Mouse (Mus musculus) heart, adult 18-20 months (tissue): ENCODE results near the gene Gtpbp2. TPM values are rescaled to one million over a fixed set of nuclear protein-coding genes. Genes with fewer than 3 reads are reported as not detected.

Experiments used
- DNase-seq, 2 experiments: peaks; one replicate each; pipeline ENCODE4 v3.0.0; 2021 to 2022; ENCODE audit warnings: mixed read lengths in 1 of 2
- total RNA-seq, 2 experiments: library from RNA; stranded (reverse); gene quantifications; 2 replicates each; pipeline ENCODE4 v1.2.3; 2021

The Gtpbp2 gene
- total RNA-seq, 2 experiments from 2014 or later = 49.5 to 51.2 TPM

DNA sequence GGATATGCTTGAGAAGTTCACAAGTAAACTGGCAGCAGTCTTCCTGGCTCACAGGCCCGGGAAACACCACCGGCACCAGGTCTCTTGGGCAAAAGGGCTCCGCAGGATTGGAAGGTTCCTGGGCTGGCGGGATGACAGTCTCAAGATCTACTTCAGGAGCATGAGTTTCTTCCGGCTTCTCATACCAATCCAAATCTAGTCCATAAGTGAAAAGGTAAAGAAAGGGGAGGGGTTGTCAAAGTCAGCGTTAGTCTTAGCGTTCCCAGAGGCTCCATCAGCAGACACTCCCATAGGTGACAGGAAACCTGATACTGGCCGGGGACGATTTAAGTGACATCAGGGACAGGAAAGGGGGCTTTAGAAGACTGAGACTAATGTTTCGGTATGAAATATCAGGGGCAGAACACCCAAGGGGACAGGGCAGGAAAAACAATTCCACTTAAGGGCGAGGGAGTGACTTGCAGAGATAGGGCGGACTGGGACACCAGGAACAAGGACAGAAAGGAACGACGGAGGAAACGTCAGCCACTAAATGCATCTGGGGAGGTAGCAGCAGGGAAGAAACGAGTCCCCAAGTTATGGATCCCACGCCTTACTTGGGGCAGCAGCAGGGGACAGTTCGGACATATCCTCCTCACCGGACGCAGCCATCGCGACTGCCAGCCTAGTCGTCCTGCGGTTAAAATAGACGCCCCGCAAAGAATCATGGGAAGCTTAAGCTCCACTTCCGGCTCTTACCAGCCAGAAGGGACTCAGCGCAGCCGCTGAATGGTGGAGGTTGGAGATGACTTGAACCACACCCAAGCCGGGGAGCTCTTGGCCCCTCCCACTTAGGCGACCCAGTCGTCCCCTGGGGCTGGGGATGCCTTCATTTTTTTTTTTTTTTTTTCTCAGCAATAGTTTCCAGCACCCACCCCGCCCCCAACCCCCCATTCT is 7.7 kb upstream of the Gtpbp2 start, which contains the start of gene Mad2l1bp:
Gene Mad2l1bp, minus strand, starts transcription at position 707 of the 936 bp plus-strand sequence.
- DNase-seq = peak; percentile 93 to 96

DNA sequence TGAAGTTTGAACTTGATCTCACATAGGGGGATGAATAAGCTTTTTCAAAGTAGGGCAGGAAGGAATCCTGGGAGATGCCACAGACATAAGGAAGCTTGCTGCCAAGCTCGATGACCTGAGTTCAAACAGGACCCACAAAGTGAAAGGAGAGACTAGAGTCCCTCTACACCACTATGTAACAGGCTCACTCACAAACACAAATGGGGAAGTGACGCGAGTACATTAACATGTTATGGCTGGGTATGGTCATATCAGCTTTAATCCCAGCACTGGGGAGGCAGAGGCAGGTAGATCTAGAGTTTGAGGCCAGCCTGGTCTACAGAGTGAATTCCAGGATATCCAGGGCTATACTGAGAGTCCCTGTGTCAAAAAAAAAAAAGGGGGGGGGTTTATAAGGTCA is 6.5 kb upstream of the Gtpbp2 start:
- no peak for DNase-seq

DNA sequence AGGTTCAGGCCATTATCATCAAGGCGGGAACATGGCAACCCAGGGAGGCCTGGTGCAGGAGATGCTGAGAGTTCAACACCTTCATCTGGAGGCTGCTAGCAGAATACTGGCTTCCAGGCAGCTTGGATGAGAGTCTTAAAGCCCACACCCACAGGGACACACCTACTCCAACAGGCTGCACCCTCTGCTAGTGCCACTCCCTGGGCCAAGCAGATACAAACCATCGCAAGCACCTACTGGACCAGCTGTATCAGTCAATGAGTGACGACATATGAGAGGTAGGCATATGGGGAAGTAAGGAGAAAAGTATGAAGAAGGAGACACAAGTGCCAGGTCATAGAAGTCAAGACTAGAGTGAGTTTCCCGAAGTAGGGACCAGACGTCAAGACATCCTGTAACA is 4.2 kb upstream of the Gtpbp2 start:
- no peak for DNase-seq

DNA sequence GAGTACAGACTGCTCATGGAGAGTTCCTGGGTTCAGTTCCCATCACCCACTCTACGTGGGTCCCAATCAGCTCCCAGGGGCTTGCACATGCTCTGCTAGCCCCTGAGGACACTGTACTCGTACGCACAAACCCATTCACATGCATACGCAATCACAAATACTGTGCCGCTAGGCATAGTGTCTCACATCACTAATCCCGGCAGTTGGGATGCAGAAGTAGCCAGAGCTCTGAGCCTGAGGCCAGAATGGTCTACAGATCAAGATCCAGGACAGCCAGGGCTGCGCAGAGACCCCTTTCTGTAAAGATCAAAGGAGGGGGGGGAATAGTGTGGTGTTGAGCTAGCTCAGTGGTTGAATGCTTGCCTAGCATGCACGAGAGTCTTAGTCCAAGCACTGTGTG is 3.7 kb upstream of the Gtpbp2 start:
- no peak for DNase-seq

DNA sequence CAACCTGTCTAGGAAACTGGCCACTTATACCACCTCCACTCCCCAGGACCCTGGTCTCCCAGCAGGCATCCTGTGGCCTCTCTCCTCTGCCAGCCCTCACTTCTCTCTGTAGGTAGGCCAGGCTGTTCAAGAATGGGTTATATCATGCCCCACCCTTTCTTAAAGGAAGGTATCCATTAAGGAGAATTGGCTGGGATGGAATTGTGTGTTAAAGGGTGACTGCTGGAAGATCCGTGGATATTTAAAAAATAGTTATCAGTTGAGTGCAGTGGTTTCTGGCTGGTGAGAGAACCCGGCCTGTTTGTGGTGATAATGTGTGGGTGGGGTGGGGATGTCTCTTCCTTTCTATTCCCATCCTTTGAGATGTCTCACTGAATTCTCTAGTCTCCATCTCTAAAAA is 1.6 kb upstream of the Gtpbp2 start:
- no peak for DNase-seq

DNA sequence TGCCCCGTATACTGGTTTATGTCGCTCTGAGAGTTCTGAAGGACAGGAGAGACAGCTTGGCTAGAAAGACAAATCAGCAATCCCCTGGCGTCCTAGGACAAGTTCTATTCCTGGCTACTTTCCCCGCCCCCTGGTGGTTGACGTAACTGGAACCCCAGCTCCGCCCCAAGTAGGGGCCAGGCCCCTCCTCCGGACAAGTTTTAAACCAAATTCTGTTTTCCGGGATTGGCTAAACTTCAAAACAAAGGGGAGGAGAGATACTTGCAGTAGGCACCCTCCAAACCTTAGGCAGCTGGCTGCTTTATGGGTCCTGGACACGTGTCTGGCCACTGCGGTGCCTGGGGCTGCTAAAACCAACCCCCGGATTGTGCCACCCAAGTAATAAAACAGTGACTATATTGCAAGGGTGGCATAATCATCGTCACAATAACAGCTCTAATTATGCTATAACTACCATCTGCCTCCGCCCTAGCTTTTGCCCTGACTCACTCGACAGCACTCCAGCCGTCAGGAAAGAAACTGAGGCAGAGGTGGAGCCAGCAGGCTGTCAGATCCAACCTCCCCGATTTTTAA is 656 bp upstream of the Gtpbp2 start:
- DNase-seq = peak; percentile 97 to 98

DNA sequence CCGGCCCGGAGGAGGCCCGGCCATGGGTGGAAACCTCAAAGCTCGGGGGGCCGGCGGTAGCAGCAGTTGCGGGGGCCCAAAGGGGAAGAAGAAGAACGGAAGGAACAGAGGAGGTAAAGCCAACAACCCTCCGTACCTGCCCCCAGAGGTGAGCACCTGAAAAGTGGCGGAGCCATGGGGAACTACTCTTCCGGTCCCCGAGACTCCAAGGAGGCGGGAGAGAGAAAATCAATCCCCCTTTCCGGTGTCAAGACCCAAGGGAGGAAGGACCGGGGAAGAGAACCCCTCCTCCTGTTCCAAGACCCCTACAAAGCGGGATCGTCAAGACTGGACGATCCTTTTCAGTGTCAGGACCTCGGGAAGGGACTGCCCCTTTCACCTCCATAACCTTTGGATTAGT is 347 bp downstream of the Gtpbp2 start:
- peak in 1 of 2 experiments; percentile 64 for DNase-seq

DNA sequence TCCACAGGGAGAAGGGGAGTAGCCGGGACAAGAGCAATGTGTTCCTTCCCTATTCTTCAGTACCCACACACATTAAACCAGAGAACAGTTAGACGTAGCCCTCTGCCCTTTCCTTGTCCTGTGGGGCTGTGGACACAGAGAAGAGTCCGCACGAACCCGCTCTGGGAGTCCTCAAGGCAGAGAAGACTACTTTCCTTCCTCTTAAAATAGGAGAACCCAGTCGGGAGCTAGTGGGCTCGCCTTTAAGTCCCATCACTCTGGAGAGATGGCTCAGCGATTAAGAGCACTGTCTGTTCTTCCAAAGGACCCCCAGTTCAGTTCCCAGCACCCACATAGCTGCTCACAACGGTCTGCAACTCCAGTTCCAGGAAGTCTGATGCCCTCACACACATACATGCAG is 878 bp downstream of the Gtpbp2 start:
- no peak for DNase-seq

DNA sequence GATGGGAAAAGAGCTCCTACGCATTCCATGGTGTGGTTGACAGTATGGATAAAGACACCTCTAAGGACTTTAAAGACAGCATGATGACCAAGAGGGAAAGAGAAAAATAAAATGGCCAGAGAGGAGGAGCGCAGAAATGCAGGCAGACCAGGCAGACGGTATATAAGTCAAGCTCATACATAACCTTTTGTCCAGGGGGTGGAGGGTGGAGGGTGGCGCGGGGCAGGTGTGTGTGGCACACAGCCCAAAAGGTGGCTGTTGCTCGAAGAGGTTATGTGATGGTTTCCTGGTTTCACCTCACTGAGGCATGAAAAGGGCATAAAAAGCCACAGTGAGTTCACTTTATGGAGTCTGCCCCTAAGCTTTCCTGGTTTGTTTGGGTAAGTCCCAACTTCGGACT is 1.7 kb downstream of the Gtpbp2 start:
- no peak for DNase-seq

DNA sequence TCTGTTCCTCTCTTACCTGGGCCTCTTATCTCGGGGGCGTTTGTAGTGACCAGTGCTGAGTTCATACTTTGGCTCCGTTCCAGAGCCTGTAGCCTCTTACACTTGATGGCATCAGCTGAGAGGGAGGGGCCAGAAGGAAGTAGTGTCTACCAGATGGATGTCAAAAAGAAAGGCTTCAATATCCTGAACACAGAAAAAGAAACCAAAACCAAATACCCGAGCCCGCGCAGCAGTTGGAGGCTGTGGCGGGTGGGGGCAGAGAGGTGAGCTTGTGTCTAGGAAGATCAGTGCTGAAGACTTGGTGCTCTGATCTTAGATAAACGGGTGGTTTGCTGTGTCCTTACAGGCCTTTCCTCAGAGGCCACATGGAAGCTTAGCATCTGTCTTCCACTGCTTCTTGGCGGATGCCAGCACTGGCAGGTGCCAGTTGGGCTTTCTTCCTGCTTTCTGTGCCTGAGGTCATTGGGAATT is 2.2 kb downstream of the Gtpbp2 start:
- DNase-seq = peak; percentile 42 to 68

DNA sequence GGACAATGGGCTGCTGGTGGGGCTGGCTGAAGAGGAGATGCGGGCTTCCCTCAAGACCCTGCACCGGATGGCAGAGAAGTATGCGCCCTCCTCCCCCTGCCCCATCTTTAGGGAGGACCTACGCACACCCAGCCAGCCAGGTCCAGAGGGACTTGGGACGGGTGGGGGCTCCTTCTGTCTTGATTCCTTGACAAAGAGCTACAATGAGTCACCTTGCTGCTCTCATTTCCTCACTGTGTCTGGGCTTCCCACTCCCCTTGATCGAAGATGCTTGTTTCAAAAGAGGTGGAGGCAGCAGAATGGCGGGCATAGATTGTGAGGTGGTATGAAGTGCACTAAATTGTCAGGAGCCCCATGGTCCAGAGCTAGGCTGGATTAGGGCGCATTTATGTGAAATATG is 3.5 kb downstream of the Gtpbp2 start:
- no peak for DNase-seq

DNA sequence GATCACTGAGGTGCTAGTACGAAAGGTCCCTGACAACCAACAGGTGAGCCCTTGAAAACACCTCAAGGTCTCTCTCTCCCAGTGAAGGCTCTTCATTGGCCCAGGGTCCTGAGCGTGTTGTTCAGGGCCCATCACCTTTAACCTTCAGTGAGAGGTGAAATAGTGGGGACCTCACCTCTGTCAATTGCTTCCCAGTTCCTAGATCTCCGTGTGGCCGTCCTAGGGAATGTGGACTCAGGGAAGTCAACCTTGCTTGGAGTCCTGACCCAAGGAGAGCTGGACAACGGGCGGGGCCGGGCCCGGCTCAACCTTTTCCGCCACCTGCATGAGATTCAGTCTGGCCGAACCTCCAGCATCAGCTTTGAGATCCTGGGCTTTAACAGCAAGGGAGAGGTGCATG is 4.0 kb downstream of the Gtpbp2 start:
- no peak for DNase-seq

DNA sequence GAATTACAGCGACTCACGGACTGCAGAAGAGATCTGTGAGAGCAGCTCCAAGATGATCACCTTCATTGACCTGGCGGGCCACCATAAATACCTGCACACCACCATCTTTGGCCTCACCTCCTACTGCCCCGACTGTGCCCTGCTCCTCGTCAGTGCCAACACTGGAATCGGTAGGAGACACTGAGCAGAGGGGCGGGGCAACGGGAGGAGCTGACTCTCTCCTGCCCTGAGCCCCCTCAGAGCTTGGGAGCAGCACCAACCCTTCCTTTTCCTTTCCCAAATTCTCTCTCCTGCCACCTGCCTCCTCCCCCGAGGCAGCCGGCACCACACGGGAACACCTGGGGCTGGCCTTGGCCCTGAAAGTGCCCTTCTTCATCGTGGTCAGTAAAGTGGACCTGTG is 4.6 kb downstream of the Gtpbp2 start:
- no peak for DNase-seq

DNA sequence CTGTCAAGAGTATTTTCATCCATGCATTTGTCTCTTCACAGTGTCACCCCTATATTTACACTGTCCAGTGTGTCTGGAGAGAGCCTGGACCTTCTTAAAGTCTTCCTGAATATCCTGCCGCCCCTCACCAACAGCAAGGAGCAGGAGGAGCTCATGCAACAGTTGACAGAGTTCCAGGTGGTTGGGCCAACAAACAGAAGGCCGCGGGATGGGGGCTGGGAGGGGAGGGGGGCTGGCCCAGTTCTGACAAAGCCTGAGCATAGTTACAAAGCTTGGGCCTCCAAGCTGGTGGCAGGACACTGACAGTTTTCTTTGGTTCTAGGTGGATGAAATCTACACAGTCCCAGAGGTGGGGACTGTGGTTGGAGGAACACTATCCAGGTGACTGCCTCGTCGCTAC is 5.4 kb downstream of the Gtpbp2 start:
- no peak for DNase-seq

DNA sequence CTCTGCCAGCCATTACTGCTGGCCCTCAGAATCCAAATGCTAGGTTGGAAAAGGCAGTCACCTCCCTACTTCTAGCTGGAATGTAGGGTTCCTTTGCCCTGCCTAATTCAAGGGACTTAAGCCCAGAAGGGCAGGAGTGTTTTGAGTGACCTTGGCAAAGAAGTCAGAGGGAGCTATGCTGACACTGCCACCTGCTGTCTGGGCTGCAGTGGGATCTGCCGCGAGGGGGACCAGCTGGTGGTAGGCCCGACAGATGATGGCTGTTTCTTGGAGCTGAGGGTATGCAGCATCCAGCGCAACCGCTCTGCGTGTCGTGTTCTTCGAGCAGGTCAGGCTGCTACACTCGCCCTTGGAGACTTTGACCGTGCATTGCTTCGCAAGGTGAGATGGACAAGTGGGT is 6.2 kb downstream of the Gtpbp2 start:
- peak in 1 of 2 experiments; percentile 52 for DNase-seq

DNA sequence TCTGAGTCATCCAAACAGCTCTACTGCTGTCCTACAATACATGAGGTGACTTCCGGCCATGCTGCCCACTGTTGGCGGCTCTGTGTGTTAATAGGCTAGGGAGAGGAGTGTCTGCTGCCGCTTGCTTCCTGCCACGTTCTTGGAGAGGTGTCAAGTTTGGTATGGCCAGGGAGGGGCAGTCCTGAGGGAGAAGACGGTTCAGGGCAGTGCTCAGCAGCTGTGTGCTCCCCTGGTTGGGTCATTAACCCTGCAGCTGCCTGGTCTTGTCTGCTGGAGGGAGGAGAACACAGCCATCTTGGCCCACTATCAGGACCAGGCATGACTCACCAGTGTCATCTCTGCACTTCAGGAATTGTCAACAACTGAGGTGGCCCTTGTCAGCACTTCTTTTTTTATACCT is 7.5 kb downstream of the Gtpbp2 start:
- DNase-seq = peak; percentile 30 to 35

DNA sequence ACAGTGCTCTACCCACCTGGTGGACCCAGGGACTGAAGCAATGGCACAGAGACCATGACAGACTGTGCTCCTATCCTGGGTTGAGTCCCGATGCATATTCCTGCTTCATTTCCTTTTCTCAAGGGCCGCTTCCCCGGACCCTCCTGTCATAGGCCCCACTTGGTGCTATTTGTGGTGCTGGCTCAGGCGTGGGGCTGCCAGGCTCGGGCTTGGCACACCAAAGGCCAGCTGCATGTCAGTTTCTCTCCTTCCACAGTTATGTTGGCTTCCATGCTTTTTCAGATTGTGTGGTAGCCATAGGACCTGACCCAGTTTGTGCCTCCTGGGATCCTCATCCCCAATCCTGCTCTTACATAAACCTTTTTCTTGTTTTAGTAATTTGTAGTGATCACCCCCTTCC is 7.9 kb downstream of the Gtpbp2 start:
- DNase-seq = no peak

DNA sequence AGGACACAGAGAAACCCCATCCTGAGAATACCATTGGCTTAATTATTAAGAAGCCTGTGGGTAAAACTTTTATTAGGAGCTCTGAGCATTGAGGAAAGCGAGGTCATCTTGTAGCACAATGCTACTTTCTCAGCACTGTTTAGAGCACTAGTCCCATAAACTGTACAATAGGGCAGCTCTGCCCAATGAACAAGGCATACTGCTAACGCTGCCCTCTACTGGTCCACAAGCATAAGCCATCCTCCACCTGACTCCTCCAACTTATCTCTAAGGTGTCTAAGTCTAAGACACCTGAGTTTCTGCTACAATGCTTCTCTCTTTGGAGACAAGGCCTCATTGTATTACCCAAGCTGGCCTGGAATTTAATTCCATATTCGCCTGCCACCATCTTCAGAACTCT is 9.7 kb downstream of the Gtpbp2 start:
- DNase-seq = no peak

DNA sequence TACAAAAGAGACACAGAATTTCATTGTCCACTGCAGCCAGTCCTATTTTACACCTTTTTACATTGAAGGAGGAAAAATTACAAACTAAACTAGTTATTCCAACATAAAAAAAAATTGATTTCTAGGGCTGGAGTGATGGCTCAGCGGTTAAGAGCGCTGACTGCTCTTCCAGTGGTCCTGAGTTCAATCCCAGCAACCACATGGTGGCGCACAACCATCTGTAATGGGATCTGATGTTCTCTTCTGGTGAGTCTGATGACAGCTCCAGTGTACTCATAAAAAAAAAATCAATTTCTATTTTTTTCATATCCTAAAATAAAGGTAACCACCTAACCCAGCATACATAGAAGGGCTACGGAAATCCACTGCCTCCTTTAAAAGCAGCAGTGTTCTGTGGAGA is 21.4 kb downstream of the Gtpbp2 start:
- DNase-seq = peak in 1 of 2 experiments; percentile 12

DNA sequence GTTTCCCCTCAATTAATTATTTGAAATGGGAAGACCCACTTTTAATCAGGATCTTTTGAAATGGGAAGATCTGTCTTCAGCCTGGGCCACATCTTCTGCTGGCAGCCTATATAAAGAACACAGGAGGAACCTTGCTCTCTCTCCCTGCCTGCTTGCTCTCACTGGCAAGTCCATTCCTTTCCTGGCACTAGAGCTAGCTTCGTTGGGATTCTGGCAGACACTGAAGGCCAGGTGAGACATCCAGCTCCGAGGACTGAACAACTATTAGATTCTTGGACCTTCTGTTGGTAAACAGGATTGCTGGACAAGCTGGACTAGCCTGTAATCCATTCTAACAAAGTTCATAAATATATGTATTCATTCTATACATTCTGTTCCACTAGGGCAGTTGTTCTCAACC is 28.0 kb downstream of the Gtpbp2 start:
- DNase-seq = no peak

DNA sequence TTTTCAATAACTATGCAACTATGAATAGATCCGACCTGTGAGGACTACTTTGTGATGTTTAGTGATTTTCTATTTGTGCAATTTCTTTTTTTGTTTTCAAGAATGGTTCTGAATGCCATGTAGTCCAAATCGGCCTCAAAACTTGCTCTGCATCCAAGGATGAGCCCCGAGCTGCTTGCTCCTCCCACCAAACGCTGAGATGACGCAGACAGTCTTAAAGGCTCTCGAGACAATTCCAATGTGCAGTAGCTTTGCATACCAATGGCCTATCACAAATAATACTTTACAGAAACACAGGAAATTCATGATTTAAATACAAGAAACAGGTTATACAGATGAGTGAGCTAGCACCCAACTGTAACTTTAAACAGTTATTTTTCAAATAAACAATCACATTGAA is 40.3 kb downstream of the Gtpbp2 start:
- DNase-seq = no peak

DNA sequence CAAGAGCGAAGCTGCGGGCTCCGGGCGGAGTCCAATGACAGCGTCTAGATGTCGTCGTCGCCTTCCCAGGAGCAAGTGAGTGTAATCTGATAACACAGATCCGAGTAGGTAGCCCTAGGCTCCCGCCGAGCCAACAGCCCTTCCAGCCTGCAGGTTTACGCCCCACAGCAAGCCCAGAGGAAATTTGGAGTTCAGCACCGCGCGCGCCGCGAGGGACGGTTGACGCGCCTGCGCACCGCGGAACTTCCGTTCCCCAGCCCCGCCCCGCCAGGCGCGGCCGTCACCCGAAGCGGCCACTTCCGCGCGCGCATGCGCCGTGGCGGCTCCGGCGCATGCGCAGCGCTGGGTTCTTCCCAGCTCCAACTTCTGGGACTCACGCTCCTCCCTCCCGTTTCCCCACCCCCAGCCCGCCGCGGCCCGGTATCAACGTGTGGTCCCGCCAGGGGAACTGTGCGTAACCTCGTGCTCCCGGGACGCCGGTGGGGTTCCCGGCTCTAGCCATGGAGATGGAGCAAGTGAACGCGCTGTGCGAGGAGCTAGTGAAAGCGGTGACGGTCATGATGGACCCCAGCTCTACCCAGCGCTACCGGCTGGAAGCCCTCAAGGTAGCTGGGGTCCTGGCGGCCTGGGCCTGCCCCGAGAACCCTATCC is 41.7 kb downstream of the Gtpbp2 start, which contains the start of the genes Polh and Xpo5:
Gene Polh, minus strand, starts transcription at position 225 of the 651 bp plus-strand sequence.
Gene Xpo5, plus strand, starts transcription at position 362 of the 651 bp plus-strand sequence.
- DNase-seq = peak; percentile 93 to 95

DNA sequence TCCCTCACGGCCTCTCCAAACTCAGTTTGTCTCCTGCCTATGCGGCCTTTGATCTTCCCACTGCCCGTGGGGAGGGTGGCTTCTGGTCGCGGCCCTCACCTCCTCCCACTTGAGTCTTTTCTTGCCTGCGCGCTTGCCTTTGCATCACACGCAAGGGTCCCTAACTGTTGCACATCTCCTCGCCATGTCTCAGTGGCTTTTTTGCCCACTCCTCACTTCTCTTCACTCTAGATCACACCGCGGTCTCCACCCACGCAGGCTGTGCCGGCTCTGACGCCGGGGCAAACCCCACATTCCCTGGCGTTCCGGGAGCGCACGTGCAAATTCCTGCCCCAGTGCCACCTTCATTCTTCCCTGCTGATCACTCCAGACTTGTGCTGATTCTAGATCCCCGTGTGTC is 42.2 kb downstream of the Gtpbp2 start:
- no peak for DNase-seq
